Comparison of ENCODE assay signal across 23 mouse cellular contexts in genomic region chr16:36090785-36091509, GRCm38 (mm10). TPM values are rescaled to one million over a fixed set of nuclear protein-coding genes. Genes with fewer than 3 reads are reported as not detected.
DNase-seq lines count a peak whose midpoint lies in the region; ATAC-seq and TF ChIP-seq lines count a peak whose summit lies in the region.
"Had no signal": no experiment of that assay in that cellular context is flagged by ENCODE, and none has a peak within 500 bp of the region (broad histone marks: within the 10 kb centered on the region; RNA-seq: fewer than 3 reads in every experiment).

No protein-coding gene starts in this region.

- in situ Hi-C loops in ES-E14 (cut with MboI; ENCODE audit: low sequenced_read_pairs in 2 of 2, unreplicated experiment in 2 of 2) = no loop called here

- no peak overlapping the region for H3K9ac ChIP-seq in liver, adult 2 months (ENCODE audit: low read depth, low read length)
- H3K9ac ChIP-seq in liver, embryonic 11.5 days (ENCODE audit: low read depth, low read length) = no peak overlapping the region
- no peak overlapping the region for H3K9ac ChIP-seq in ES-E14 (ENCODE audit: insufficient read depth, low read depth, low read length, poor library complexity, severe bottlenecking)
- no peak overlapping the region for H3K9ac ChIP-seq in forebrain, embryonic 14.5 days (ENCODE audit: low read length)
- H3K9ac ChIP-seq: embryonic facial prominence, embryonic 12.5 days; forebrain, embryonic 12.5 days; forebrain, postnatal 0 days; heart, embryonic 15.5 days; hindbrain, embryonic 14.5 days had no signal

- TF ChIP-seq CTCF in liver, adult 2 months (IDR thresholded peaks at IDR 0.05; ENCODE audit: low read depth, low read length) = no peak
- no peak for TF ChIP-seq CTCF in small intestine, adult 2 months (IDR thresholded peaks at IDR 0.05; ENCODE audit: extremely low read depth, insufficient read length, insufficient replicate concordance, low read depth, low read length)

- H3K9me3 ChIP-seq in liver, embryonic 11.5 days (ENCODE audit: control insufficient read depth, low read length) = no peaks in the 10 kb centered on the region
- no peaks in the 10 kb centered on the region for H3K9me3 ChIP-seq in ES-E14 (ENCODE audit: control insufficient read depth, insufficient read depth, low read depth, low read length)
- no peaks in the 10 kb centered on the region for H3K9me3 ChIP-seq in forebrain, embryonic 14.5 days (replicated peaks; ENCODE audit: control insufficient read depth, low read length)
- H3K9me3 ChIP-seq: embryonic facial prominence, embryonic 12.5 days; forebrain, embryonic 12.5 days; heart, embryonic 10.5 days; heart, embryonic 15.5 days had no signal

- peaks cover 27% of the 10 kb centered on the region for H3K4me1 ChIP-seq in liver, adult 2 months (ENCODE audit: control insufficient read depth, insufficient read depth, low read length)
- no peaks in the 10 kb centered on the region for H3K4me1 ChIP-seq in liver, embryonic 11.5 days (replicated peaks; ENCODE audit: control insufficient read depth, insufficient read depth, low read length)
- peaks cover 4 to 19% of the 10 kb centered on the region in 2 experiments for H3K4me1 ChIP-seq in ES-E14 (ENCODE audit: control insufficient read depth in 2 of 2, insufficient read depth in 2 of 2, low read length in 2 of 2, poor library complexity in 1 of 2)
- peaks cover 20% of the 10 kb centered on the region; the same call in 1 of the 2 replicates for H3K4me1 ChIP-seq in small intestine, adult 2 months (ENCODE audit: control insufficient read depth, insufficient read depth, insufficient read length, low read length)
- H3K4me1 ChIP-seq in forebrain, embryonic 14.5 days (ENCODE audit: control insufficient read depth, insufficient read depth, low read length) = no peaks in the 10 kb centered on the region
- H3K4me1 ChIP-seq: embryonic facial prominence, embryonic 12.5 days; forebrain, embryonic 12.5 days; heart, embryonic 10.5 days; heart, embryonic 15.5 days had no signal

- H3K4me3 ChIP-seq in liver, adult 2 months (ENCODE audit: insufficient read depth, low read depth, low read length) = no peak overlapping the region
- H3K4me3 ChIP-seq in liver, embryonic 11.5 days (ENCODE audit: low read depth, low read length) = no peak overlapping the region
- no peak overlapping the region for H3K4me3 ChIP-seq in ES-E14 (ENCODE audit: insufficient read depth in 1 of 2, low read depth in 1 of 2, low read length in 2 of 2, poor library complexity in 1 of 2, severe bottlenecking in 1 of 2)
- no peak overlapping the region for H3K4me3 ChIP-seq in small intestine, adult 2 months (ENCODE audit: low read depth, low read length)
- H3K4me3 ChIP-seq in forebrain, embryonic 14.5 days (ENCODE audit: low read depth, low read length) = no peak overlapping the region
- H3K4me3 ChIP-seq: embryonic facial prominence, embryonic 12.5 days; forebrain, embryonic 12.5 days; gastrocnemius, adult 2 months; heart, embryonic 10.5 days; heart, embryonic 15.5 days had no signal

- peaks cover 5% of the 10 kb centered on the region; the same call in 1 of the 2 replicates for H3K36me3 ChIP-seq in liver, adult 2 months (ENCODE audit: control insufficient read depth, insufficient read depth, low read length)
- peaks cover 17% of the 10 kb centered on the region; the same call in 1 of the 2 replicates for H3K36me3 ChIP-seq in liver, embryonic 11.5 days (ENCODE audit: control insufficient read depth, insufficient read depth, low read length)
- H3K36me3 ChIP-seq in ES-E14 (ENCODE audit: control insufficient read depth, insufficient read depth, low read length, poor library complexity, severe bottlenecking) = peaks cover 24% of the 10 kb centered on the region
- peaks cover 6% of the 10 kb centered on the region; the same call in 1 of the 2 replicates for H3K36me3 ChIP-seq in small intestine, adult 2 months (ENCODE audit: control insufficient read depth, insufficient read depth, low read length)
- H3K36me3 ChIP-seq in forebrain, embryonic 14.5 days (ENCODE audit: control insufficient read depth, insufficient read depth, low read length) = peaks cover 34% of the 10 kb centered on the region

- ATAC-seq in liver, embryonic 11.5 days (replicated peaks; ENCODE audit: low FRiP score) = no peak
- ATAC-seq in forebrain, embryonic 14.5 days = no peak
- ATAC-seq: forebrain, postnatal 0 days had no signal

- no peaks in the 10 kb centered on the region for H3K27me3 ChIP-seq in liver, adult 2 months (ENCODE audit: control insufficient read depth, insufficient read depth, low read length)
- no peaks in the 10 kb centered on the region for H3K27me3 ChIP-seq in liver, embryonic 11.5 days (replicated peaks; ENCODE audit: control insufficient read depth, insufficient read depth, low read length)
- no peaks in the 10 kb centered on the region for H3K27me3 ChIP-seq in small intestine, adult 2 months (ENCODE audit: control insufficient read depth, insufficient read depth, low read length)
- no peaks in the 10 kb centered on the region for H3K27me3 ChIP-seq in forebrain, embryonic 14.5 days (replicated peaks; ENCODE audit: control insufficient read depth, insufficient read depth, low read length)
- H3K27me3 ChIP-seq: embryonic facial prominence, embryonic 12.5 days; forebrain, embryonic 12.5 days; heart, embryonic 15.5 days; Patski had no signal

- H3K27ac ChIP-seq in liver, adult 2 months (replicated peaks; ENCODE audit: insufficient read depth, low read depth, low read length) = peak overlapping the region; percentile 69
- no peak overlapping the region for H3K27ac ChIP-seq in liver, embryonic 11.5 days (ENCODE audit: low read depth, low read length)
- H3K27ac ChIP-seq in ES-E14 (ENCODE audit: insufficient read depth, low read depth, low read length, poor library complexity, severe bottlenecking) = peak overlapping the region; percentile 50; the same call in 1 of the 2 replicates
- H3K27ac ChIP-seq in small intestine, adult 2 months (ENCODE audit: insufficient read depth, low read depth, low read length) = peak overlapping the region; percentile 76; the same call in 1 of the 2 replicates
- no peak overlapping the region for H3K27ac ChIP-seq in forebrain, embryonic 14.5 days (ENCODE audit: low read depth, low read length)
- H3K27ac ChIP-seq: embryonic facial prominence, embryonic 12.5 days; forebrain, embryonic 12.5 days; gastrocnemius, adult 2 months; heart, embryonic 10.5 days; heart, embryonic 15.5 days; hindbrain, embryonic 14.5 days had no signal

- DNase-seq in liver, adult 2 months (ENCODE audit: extremely low read depth, low read depth, low spot score) = peak; percentile 55
- DNase-seq in liver, embryonic 11.5 days (ENCODE audit: low spot score) = no peak
- DNase-seq in ES-E14 (ENCODE audit: low read depth, low spot score) = no peak
- no peak for DNase-seq in forebrain, embryonic 14.5 days (ENCODE audit: low spot score)
- no peak for DNase-seq in embryo, embryonic 9.5 days (ENCODE audit: extremely low spot score)
- DNase-seq: adrenal gland, adult 2 months; adrenal gland, postnatal 25 days; cerebellum, adult 18-20 months; cerebellum, adult 9-11 months; cerebellum, postnatal 36 days; forebrain, postnatal 0 days; gastrocnemius, adult 2 months; gastrocnemius, postnatal 36 days; heart, adult 18-20 months; heart, postnatal 14 days had no signal

- H3K79me2 ChIP-seq in liver, adult 2 months (ENCODE audit: control insufficient read depth, insufficient read depth, low read length) = 0 out of 2 replicates have a peak, but pooled peaks cover 2% of the 10 kb centered on the region

- 78% methylated on average over 11 of the region's 11 CpGs for WGBS in liver, adult 2 months
- WGBS in liver, embryonic 11.5 days = 92% methylated on average over 11 of the region's 11 CpGs
- 89% methylated on average over 11 of the region's 11 CpGs for WGBS in small intestine, adult 2 months
- 87% methylated on average over 11 of the region's 11 CpGs for WGBS in forebrain, embryonic 14.5 days

- no peak for TF ChIP-seq POLR2A in liver, adult 2 months (IDR thresholded peaks at IDR 0.05; ENCODE audit: extremely low read depth, insufficient read depth, low read length)
- no peak for TF ChIP-seq POLR2A in small intestine, adult 2 months (IDR thresholded peaks at IDR 0.05; ENCODE audit: low read depth, low read length)

- H3K4me2 ChIP-seq in liver, embryonic 11.5 days = no peak overlapping the region
- H3K4me2 ChIP-seq in forebrain, embryonic 14.5 days (ENCODE audit: low read length) = no peak overlapping the region
- H3K4me2 ChIP-seq: embryonic facial prominence, embryonic 12.5 days; forebrain, embryonic 12.5 days; heart, embryonic 15.5 days; hindbrain, embryonic 14.5 days had no signal

TF ChIP-seq in ES-E14, 5 proteins besides CTCF, POLR2A, EP300 and RAD21 (continues in another document):
- TF ChIP-seq HCFC1 (IDR thresholded peaks at IDR 0.05; ENCODE audit: borderline replicate concordance, insufficient read depth, low read length) = no peak

RNA-seq across cellular contexts. Expression of gene Ccdc58, which starts 19.5 kb away (rescaled TPM):
- 54.0 and 54.6 TPM in 2 replicates for total RNA-seq in liver, adult 2 months (2014; rRNA removed)
- 16.2 and 22.3 TPM in 2 replicates for polyA plus RNA-seq in liver, adult 2 months (2012; rRNA removed)
- polyA plus RNA-seq in liver, embryonic 11.5 days (2014; fragmentation: Nextera tagmentation; extraction: Ambion mirVana) = 121 and 137 TPM in 2 replicates
- 160 and 185 TPM in 2 replicates for total RNA-seq in ES-E14 (2012; rRNA removed)
- polyA plus RNA-seq in small intestine, adult 2 months (2012; rRNA removed) = 2.3 and 2.6 TPM in 2 replicates
- 39.0 and 39.2 TPM in 2 replicates for polyA plus RNA-seq in forebrain, embryonic 14.5 days (2014; fragmentation: Nextera tagmentation; extraction: Ambion mirVana)

RNA-seq across cellular contexts. Expression of gene Fam162a, which starts 19.6 kb away (rescaled TPM):
- 118 and 129 TPM in 2 replicates for total RNA-seq in liver, adult 2 months (2014; rRNA removed)
- 69.3 and 73.4 TPM in 2 replicates for polyA plus RNA-seq in liver, adult 2 months (2012; rRNA removed)
- 493 and 545 TPM in 2 replicates for polyA plus RNA-seq in liver, embryonic 11.5 days (2014; fragmentation: Nextera tagmentation; extraction: Ambion mirVana)
- 153 and 243 TPM in 2 replicates for total RNA-seq in ES-E14 (2012; rRNA removed)
- 13.3 and 18.6 TPM in 2 replicates for polyA plus RNA-seq in small intestine, adult 2 months (2012; rRNA removed)
- 186 and 211 TPM in 2 replicates for polyA plus RNA-seq in forebrain, embryonic 14.5 days (2014; fragmentation: Nextera tagmentation; extraction: Ambion mirVana)

RNA-seq across cellular contexts. Expression of gene Csta1, which starts 40.1 kb away (rescaled TPM):
- total RNA-seq in liver, adult 2 months (2014; rRNA removed) = not detected in 2 replicates
- not detected in 2 replicates for polyA plus RNA-seq in liver, adult 2 months (2012; rRNA removed)
- polyA plus RNA-seq in liver, embryonic 11.5 days (2014; fragmentation: Nextera tagmentation; extraction: Ambion mirVana) = 0.10 TPM in 1 of 2 replicates, not detected in the other
- not detected in 2 replicates for total RNA-seq in ES-E14 (2012; rRNA removed)
- not detected in 2 replicates for polyA plus RNA-seq in small intestine, adult 2 months (2012; rRNA removed)
- not detected in 2 replicates for polyA plus RNA-seq in forebrain, embryonic 14.5 days (2014; fragmentation: Nextera tagmentation; extraction: Ambion mirVana)
- total RNA-seq: adrenal gland, adult 2 months; adrenal gland, postnatal 25 days; forebrain, postnatal 0 days; gastrocnemius, adult 2 months; gastrocnemius, postnatal 36 days; heart, adult 18-20 months; heart, postnatal 14 days; hematopoietic stem cell, adult 5-6 weeks had no signal
- polyA plus RNA-seq: adrenal gland, adult 2 months; embryonic facial prominence, embryonic 12.5 days; forebrain, embryonic 12.5 days; forebrain, postnatal 0 days; heart, embryonic 10.5 days; heart, embryonic 15.5 days; hindbrain, embryonic 14.5 days had no signal

RNA-seq across cellular contexts. Expression of gene Wdr5b, which starts 50.0 kb away (rescaled TPM):
- 1.9 and 2.3 TPM in 2 replicates for total RNA-seq in liver, adult 2 months (2014; rRNA removed)
- 0.51 and 0.73 TPM in 2 replicates for polyA plus RNA-seq in liver, adult 2 months (2012; rRNA removed)
- 4.6 and 6.3 TPM in 2 replicates for polyA plus RNA-seq in liver, embryonic 11.5 days (2014; fragmentation: Nextera tagmentation; extraction: Ambion mirVana)
- total RNA-seq in ES-E14 (2012; rRNA removed) = 3.3 and 4.2 TPM in 2 replicates
- polyA plus RNA-seq in small intestine, adult 2 months (2012; rRNA removed) = 0.39 and 0.60 TPM in 2 replicates
- 17.6 and 17.7 TPM in 2 replicates for polyA plus RNA-seq in forebrain, embryonic 14.5 days (2014; fragmentation: Nextera tagmentation; extraction: Ambion mirVana)

Comparison
In these comparisons a context has a peak if more than half of its experiments do, and no peak if none do; other contexts are left out.
1. H3K27ac ChIP-seq: peak in liver, adult 2 months (single experiment), ES-E14 (single experiment) and small intestine, adult 2 months (single experiment); none in liver, embryonic 11.5 days (single experiment) and forebrain, embryonic 14.5 days (single experiment).